Mouse (Mus musculus): ENCODE measurements around the gene Pim2.
"Not testable (repeated sequence)": the region's sequence is repeated elsewhere in the genome, so short reads cannot be mapped to it uniquely, and the experiment has no call there.

The Pim2 gene

GRCm38 (mm10) chrX:7909242-7909641, 31.2 kb downstream of the Pim2 start, which contains the start of gene Gm10490:
Gene Gm10490 (plus strand): TSS chrX:7909542.
- not testable (repeated sequence) for DNase-seq

- no peak for DNase-seq
These were observed 32.4 kb downstream of the Pim2 start for GRCm38 (mm10) chrX:7910473-7910872.

GRCm38 (mm10) chrX:7915669-7916068, 37.6 kb downstream of the Pim2 start:
- DNase-seq, result peak; percentile 49

- DNase-seq, result peak; percentile 13
These were observed 39.9 kb downstream of the Pim2 start for GRCm38 (mm10) chrX:7917960-7918359.

GRCm38 (mm10) chrX:7919601-7920383, 41.7 kb downstream of the Pim2 start, which contains the start of gene Pcsk1n:
Gene Pcsk1n (plus strand): TSS chrX:7919822.
- DNase-seq, result no peak

GRCm38 (mm10) chrX:7922032-7922431, 44.0 kb downstream of the Pim2 start:
- peak; percentile 45 for DNase-seq

- no peak for DNase-seq
These were observed 48.2 kb downstream of the Pim2 start for GRCm38 (mm10) chrX:7926266-7926665.

GRCm38 (mm10) chrX:7927116-7927515, 49.1 kb downstream of the Pim2 start:
- no peak for DNase-seq

GRCm38 (mm10) chrX:7928270-7928790, 50.3 kb downstream of the Pim2 start, which contains the start of gene Eras:
Gene Eras (minus strand): TSS chrX:7928607.
- DNase-seq, result no peak

All from thymus, postnatal 4 days (tissue).